Mouse (Mus musculus): ENCODE measurements around the gene Armc7.

GRCm38 (mm10) chr11:115439906-115440595 is 35.4 kb upstream of the Armc7 start, which contains the start of gene Trim80:
- TF ChIP-seq CTCF (conservative IDR thresholded peaks at IDR 0.05; ENCODE audit: low read length) = peak; percentile 85
- no peak for TF ChIP-seq NANOG (IDR thresholded peaks at IDR 0.05; ENCODE audit: borderline replicate concordance, low read length)
- no peak for TF ChIP-seq POU5F1 (IDR thresholded peaks at IDR 0.05; ENCODE audit: borderline replicate concordance, low read length)
